Mouse (Mus musculus) hindbrain, embryonic 13.5 days (tissue): ENCODE data around the gene Ice2. TPM values are rescaled to one million over a fixed set of nuclear protein-coding genes. Genes with fewer than 3 reads are reported as not detected.

Source experiments
- ATAC-seq: fragments of 200-750 bp; cut with Nextera tagmentation; 2 replicates; pipeline ENCODE4 v1.8.0; 2017; ENCODE audit warnings: moderate TSS enrichment; ENCODE audit not compliant: low FRiP score
- H3K27ac ChIP-seq: fragments of 300-500 bp; sonication (generic); 2 replicates; pipeline ENCODE4 v1.5.1; 2015; ENCODE audit warnings: inconsistent platforms, mild to moderate bottlenecking, moderate library complexity
- H3K27me3 ChIP-seq: fragments of 300-500 bp; sonication (generic); 2 replicates; pipeline ENCODE4 v1.6.1; 2015; ENCODE audit warnings: mild to moderate bottlenecking, inconsistent platforms
- H3K36me3 ChIP-seq: fragments of 300-500 bp; sonication (generic); 2 replicates; pipeline ENCODE4 v1.6.1; 2015; ENCODE audit warnings: mild to moderate bottlenecking, inconsistent platforms
- H3K4me1 ChIP-seq: fragments of 300-500 bp; sonication (generic); replicated peaks from 2 replicates; pipeline ENCODE4 v1.6.1; 2015; ENCODE audit warnings: inconsistent platforms
- H3K4me2 ChIP-seq: fragments of 300-500 bp; sonication (generic); 2 replicates; pipeline ENCODE4 v1.6.1; 2015; ENCODE audit warnings: inconsistent platforms, mild to moderate bottlenecking, moderate library complexity
- H3K4me3 ChIP-seq: fragments of 300-500 bp; sonication (generic); 2 replicates; pipeline ENCODE4 v1.5.1; 2015; ENCODE audit warnings: mild to moderate bottlenecking, inconsistent platforms
- H3K9ac ChIP-seq: fragments of 300-500 bp; sonication (generic); 2 replicates; pipeline ENCODE4 v1.6.1; 2015; ENCODE audit warnings: mild to moderate bottlenecking, inconsistent platforms
- H3K9me3 ChIP-seq: fragments of 300-500 bp; sonication (generic); 2 replicates; pipeline ENCODE4 v1.6.1; 2016; ENCODE audit warnings: inconsistent platforms
- WGBS: fragments of 180-500 bp; shearing (Covaris S2); methylation state at CpG from one replicate; pipeline ENCODE4 v1.1.7; 2015; 5-methylcytosine and 5-hydroxymethylcytosine counted together
- polyA plus RNA-seq: library from polyadenylated mRNA; unstranded; fragments of >200 nt; fragmentation: Nextera tagmentation; extraction: Ambion mirVana; gene quantifications from 2 replicates; pipeline ENCODE4 v1.2.1, GENCODE M21; 2015

The Ice2 gene
- polyA plus RNA-seq, 1 experiment from 2014 or later: 12.5 TPM

DNA sequence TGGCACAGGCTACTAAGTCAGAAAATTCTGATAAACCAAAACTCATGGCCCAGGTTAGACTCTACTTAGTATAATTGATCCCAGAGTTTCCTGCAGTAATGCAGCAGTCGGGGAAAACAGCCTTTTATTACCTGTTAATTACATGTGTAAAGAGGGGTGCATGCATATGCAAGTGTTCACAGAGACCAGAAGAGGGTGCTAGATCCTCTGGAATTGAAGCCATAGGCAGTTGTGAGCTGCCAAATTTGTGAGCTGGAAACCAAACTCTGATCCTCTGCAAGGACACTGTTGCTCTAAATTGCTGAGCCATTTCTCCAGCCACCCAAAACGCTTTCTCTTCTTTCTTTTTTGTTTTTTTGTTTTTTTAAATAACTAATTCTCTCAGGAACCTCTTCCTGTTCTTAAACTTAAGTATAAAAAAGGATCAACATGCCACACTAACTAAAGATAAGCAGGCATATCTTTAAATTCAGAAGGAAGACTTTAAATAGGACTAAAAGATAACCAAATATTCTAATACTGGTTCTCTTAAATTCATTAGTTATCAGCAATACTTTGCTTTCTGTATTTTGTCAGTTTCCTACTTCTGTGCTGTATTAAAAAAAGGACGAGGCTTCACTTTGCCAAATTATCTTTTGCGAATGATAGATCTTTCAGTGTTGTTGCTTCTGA is 20.6 kb upstream of the Ice2 start:
- Histone ChIP-seq H3K27me3 (no peaks in the 10 kb centered on the region), H3K4me3 (no peak overlapping the region)
- ATAC-seq: no peak

DNA sequence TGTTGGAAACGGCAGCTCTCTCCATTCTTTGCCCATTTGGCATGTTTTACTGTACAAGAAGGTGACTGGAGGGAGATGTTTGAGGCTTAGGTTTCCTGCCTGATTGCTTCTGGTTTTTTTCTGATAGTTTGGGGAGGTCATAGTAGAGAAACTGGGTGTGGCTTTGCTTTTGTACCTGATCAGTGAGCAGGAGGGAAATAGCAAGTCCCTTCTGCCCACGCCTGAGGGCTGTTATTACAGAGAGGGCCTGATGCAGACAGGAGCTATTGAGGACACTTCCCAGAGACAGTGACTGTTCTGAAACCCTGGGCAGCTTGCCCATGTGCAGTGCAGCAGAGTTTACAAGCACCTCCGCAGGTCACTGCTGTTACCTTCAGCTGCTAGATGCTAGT is 20.1 kb upstream of the Ice2 start:
- 95% methylated on average over 3 of the region's 3 CpGs for WGBS
- peaks cover 4% of the 10 kb centered on the region; the same call in 1 of the 2 replicates for H3K4me1 ChIP-seq
- no peak for ATAC-seq

More for the DNA sequence above, 20.6 kb upstream of the Ice2 start:
- WGBS: 94% methylated on average over 4 of the region's 4 CpGs
- H3K9ac ChIP-seq: no peak overlapping the region
- H3K9me3 ChIP-seq: no peaks in the 10 kb centered on the region
- H3K4me1 ChIP-seq: peaks cover 8% of the 10 kb centered on the region; the same call in 1 of the 2 replicates
- no peak overlapping the region for H3K4me2 ChIP-seq
- H3K27ac ChIP-seq: no peak overlapping the region
- peaks cover 17% of the 10 kb centered on the region for H3K36me3 ChIP-seq

DNA sequence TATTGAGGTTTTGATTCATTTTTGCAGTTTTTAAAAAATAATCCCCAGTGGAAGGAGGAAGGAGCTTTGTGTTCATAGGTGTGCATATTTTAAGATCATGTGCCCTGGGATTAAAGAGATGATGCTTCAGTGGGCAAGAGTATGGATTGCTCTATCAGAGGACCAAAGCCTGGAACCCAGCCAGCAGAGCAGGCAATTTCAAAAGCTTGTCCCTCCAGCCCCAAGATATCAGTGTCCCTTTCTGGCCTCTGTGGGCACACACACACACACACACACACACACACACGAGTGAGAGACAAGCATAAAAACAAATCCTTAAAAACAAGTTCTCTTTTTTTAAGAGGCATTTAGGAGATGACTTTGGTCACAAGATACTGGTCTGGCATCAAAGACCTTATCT is 17.2 kb upstream of the Ice2 start:
- no peak for ATAC-seq
- Histone ChIP-seq H3K4me1 (no peaks in the 10 kb centered on the region), H3K9me3 (no peaks in the 10 kb centered on the region), H3K4me2 (no peak overlapping the region), H3K27ac (no peak overlapping the region), H3K27me3 (no peaks in the 10 kb centered on the region), H3K4me3 (no peak overlapping the region), H3K9ac (no peak overlapping the region), H3K36me3 (peaks cover 17% of the 10 kb centered on the region)
- 76% methylated on average over 1 of the region's 1 CpGs for WGBS

More for the DNA sequence above, 20.1 kb upstream of the Ice2 start:
- no peak overlapping the region for H3K4me3 ChIP-seq
- no peak overlapping the region for H3K9ac ChIP-seq
- H3K27ac ChIP-seq: no peak overlapping the region
- H3K27me3 ChIP-seq: no peaks in the 10 kb centered on the region
- H3K4me2 ChIP-seq: no peak overlapping the region
- no peaks in the 10 kb centered on the region for H3K9me3 ChIP-seq
- peaks cover 17% of the 10 kb centered on the region for H3K36me3 ChIP-seq

DNA sequence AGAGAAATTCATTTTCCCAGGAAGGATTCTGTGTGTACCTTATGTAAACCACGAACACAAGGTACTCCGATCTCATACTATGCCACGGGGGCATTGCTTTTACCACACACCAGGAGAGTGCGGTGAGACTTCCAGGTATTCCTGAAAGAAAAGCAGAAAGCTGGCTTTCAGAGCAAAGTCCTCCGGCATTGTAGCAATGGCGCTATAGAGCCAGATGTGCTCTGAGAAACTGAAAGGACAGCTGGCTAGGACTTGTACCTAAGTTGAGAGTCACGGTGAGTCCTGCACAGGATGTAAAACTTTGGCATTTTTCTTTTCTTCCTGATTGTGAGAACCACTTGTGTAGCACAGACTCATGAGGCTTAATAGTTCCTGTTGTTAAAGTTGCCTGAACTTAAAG is 16.0 kb upstream of the Ice2 start:
- Histone ChIP-seq H3K4me2 (no peak overlapping the region), H3K27me3 (no peaks in the 10 kb centered on the region), H3K27ac (no peak overlapping the region), H3K9ac (no peak overlapping the region), H3K4me3 (no peak overlapping the region), H3K9me3 (no peaks in the 10 kb centered on the region), H3K4me1 (no peaks in the 10 kb centered on the region), H3K36me3 (peaks cover 9% of the 10 kb centered on the region; the same call in 1 of the 2 replicates)
- 64% methylated on average over 7 of the region's 7 CpGs for WGBS
- no peak for ATAC-seq

- H3K36me3 ChIP-seq: no peaks in the 10 kb centered on the region
- no peak for ATAC-seq
- no peaks in the 10 kb centered on the region for H3K4me1 ChIP-seq
- no peak overlapping the region for H3K4me3 ChIP-seq
- H3K27ac ChIP-seq: no peak overlapping the region
- H3K27me3 ChIP-seq: no peaks in the 10 kb centered on the region
- no peak overlapping the region for H3K9ac ChIP-seq
- 93% methylated on average over 17 of the region's 17 CpGs for WGBS
- no peak overlapping the region for H3K4me2 ChIP-seq
- H3K9me3 ChIP-seq: peaks cover 4% of the 10 kb centered on the region; the same call in 1 of the 2 replicates
Measured at GRCm38 (mm10) chr9:69384475-69384874, 13.2 kb upstream of the Ice2 start.

DNA sequence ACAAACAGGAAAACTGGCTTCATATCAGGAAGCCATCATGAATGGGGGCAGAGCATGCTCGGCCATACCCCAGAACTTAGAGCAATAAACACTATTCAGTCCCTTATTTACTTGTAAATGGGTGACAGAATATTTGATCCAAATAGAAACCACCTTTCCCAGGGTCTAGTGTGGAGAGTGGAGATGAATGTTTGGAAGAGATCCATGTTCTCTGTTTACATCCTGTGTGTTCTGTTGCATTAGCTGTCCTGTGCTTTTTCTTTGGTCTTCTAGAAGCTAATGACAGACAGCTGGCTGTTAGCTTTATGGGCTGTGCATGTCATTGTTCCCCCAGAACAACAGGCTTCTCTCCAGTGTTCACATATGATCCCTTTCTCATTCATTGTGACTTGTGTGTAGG is 12.8 kb upstream of the Ice2 start:
- WGBS: 73% methylated on average over 1 of the region's 1 CpGs

DNA sequence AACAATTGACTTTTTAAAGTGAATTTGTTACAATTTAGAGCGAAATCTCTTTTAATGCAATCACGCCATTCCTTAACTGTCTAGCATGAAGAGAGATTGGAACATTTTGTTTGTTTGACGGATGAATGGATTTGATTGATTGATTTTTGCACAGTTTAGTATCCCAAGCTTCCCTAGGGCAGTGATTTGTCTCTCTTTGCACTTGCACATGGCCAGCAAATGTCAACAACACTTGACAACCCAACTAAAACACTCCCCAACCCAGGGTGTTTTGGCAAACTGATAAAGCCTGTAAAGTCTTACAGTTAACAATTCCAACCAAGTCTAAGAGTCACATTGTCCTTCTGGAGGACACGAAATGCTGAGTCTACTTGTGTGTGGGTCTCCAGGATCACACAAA is 10.4 kb upstream of the Ice2 start:
- H3K9ac ChIP-seq: no peak overlapping the region
- H3K4me3 ChIP-seq: no peak overlapping the region
- no peak for ATAC-seq
- H3K9me3 ChIP-seq: peaks cover 4% of the 10 kb centered on the region; the same call in 1 of the 2 replicates
- no peaks in the 10 kb centered on the region for H3K27me3 ChIP-seq
- 86% methylated on average over 4 of the region's 4 CpGs for WGBS
- H3K4me2 ChIP-seq: no peak overlapping the region
- no peaks in the 10 kb centered on the region for H3K36me3 ChIP-seq
- H3K4me1 ChIP-seq: no peaks in the 10 kb centered on the region
- H3K27ac ChIP-seq: no peak overlapping the region

More for the DNA sequence above, 12.8 kb upstream of the Ice2 start:
- no peak overlapping the region for H3K27ac ChIP-seq
- no peaks in the 10 kb centered on the region for H3K4me1 ChIP-seq
- H3K36me3 ChIP-seq: no peaks in the 10 kb centered on the region
- H3K4me2 ChIP-seq: no peak overlapping the region
- no peaks in the 10 kb centered on the region for H3K27me3 ChIP-seq
- peaks cover 4% of the 10 kb centered on the region; the same call in 1 of the 2 replicates for H3K9me3 ChIP-seq
- ATAC-seq: no peak
- H3K4me3 ChIP-seq: no peak overlapping the region
- no peak overlapping the region for H3K9ac ChIP-seq

DNA sequence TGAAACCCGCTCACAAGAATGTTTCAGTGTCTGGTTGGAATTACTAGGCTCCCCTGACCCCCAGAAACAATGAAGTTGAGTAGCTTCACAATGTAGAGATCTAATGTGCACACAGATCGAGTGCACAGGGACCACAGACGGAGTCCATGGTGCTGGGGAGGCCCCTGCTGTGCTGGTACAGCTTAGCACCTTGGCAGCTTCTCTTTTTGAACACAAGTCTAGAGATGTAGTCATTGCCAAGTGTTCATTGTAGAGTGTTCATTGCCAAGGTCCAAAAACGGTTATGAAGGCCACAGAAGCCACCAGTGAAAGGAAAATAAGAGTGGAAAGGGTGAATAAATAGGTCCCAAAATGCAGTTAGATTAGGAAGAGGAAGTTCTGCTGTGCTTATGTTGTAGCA is 7.1 kb upstream of the Ice2 start:
- H3K9ac ChIP-seq: no peak overlapping the region
- no peak overlapping the region for H3K27ac ChIP-seq

DNA sequence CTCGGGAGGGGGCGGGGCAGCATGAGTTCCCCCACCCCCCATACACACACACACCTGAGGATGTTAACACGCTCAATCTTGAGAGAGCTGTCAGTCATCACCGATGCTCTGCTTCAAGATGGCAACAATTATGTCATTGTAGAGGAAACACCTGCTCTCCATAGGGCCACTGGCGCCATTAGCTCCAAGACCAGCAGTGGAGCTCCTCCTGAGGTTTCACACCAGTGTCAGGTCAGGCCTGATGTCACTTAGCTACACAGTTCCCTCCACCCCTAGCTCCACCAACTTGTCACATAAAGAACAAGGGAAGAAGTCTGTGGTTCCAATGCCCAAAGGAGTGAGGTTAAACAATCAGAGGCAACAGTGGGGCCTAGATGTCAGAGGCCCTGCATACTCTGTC is 3.5 kb upstream of the Ice2 start:
- no peak overlapping the region for H3K9ac ChIP-seq
- ATAC-seq: no peak
- H3K36me3 ChIP-seq: no peaks in the 10 kb centered on the region
- no peaks in the 10 kb centered on the region for H3K9me3 ChIP-seq
- 94% methylated on average over 5 of the region's 5 CpGs for WGBS
- H3K27me3 ChIP-seq: no peaks in the 10 kb centered on the region
- H3K27ac ChIP-seq: no peak overlapping the region
- H3K4me2 ChIP-seq: no peak overlapping the region
- no peak overlapping the region for H3K4me3 ChIP-seq
- peaks cover 11% of the 10 kb centered on the region for H3K4me1 ChIP-seq

More for the DNA sequence above, 7.1 kb upstream of the Ice2 start:
- no peak overlapping the region for H3K4me3 ChIP-seq
- H3K36me3 ChIP-seq: no peaks in the 10 kb centered on the region
- H3K27me3 ChIP-seq: no peaks in the 10 kb centered on the region
- no peak for ATAC-seq
- no peak overlapping the region for H3K4me2 ChIP-seq
- H3K9me3 ChIP-seq: peaks cover 4% of the 10 kb centered on the region; the same call in 1 of the 2 replicates
- WGBS: 77% methylated on average over 4 of the region's 4 CpGs
- H3K4me1 ChIP-seq: no peaks in the 10 kb centered on the region

- Histone ChIP-seq H3K4me1 (peaks cover 11% of the 10 kb centered on the region), H3K9me3 (no peaks in the 10 kb centered on the region), H3K36me3 (peaks cover 3% of the 10 kb centered on the region; the same call in 1 of the 2 replicates), H3K27ac (peak overlapping the region; percentile 93), H3K4me3 (peak overlapping the region; percentile 74), H3K27me3 (no peaks in the 10 kb centered on the region), H3K4me2 (peak overlapping the region; percentile 88), H3K9ac (peak overlapping the region; percentile 88)
- ATAC-seq: peak; percentile 64
- 62% methylated on average over 2 of the region's 2 CpGs for WGBS
Measured at GRCm38 (mm10) chr9:69397432-69397759, 310 bp upstream of the Ice2 start.

DNA sequence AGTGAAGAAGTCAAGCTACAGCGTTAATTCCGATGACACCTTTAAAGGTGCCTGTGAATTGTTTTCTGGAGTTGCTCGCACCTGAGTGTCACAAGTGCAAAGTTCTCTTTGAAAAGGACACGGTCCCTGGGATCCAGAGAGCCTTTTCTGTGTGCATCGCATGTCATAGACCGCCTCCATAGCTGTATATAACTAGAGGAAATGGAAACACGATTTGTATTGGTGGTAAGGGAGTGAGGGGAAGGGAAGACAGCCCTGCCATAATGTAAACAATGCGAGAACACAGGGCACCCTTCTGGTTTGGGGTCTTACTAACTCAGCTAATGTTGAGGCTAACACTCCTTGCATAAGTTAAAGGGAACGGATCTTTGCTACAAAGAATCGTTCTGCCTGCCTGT is 746 bp downstream of the Ice2 start:
- Histone ChIP-seq H3K4me3 (peak overlapping the region; percentile 74), H3K27me3 (no peaks in the 10 kb centered on the region), H3K36me3 (peaks cover 3% of the 10 kb centered on the region; the same call in 1 of the 2 replicates), H3K4me2 (peak overlapping the region; percentile 88), H3K4me1 (peaks cover 11% of the 10 kb centered on the region), H3K9ac (peak overlapping the region; percentile 88), H3K9me3 (no peaks in the 10 kb centered on the region), H3K27ac (peak overlapping the region; percentile 93)
- ATAC-seq: no peak
- WGBS: 20% methylated on average over 10 of the region's 10 CpGs

DNA sequence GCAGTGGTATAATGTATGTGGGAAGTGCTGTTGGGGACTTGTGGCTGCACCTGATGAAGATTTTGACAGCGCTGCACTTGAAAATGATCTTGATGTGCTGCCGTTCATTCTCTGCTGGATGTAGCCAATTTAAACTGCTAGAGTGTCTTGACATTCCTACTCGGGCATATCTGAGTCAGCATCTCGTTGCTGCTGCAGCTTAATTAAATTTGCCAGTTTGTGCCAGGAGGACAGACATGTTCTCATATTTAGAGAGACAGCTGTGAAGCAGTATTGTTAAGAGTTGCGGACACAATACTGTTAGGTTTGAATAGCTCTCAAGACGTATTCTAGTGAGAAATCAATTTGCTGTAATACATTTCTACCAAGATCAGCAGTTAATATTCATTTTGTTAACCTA is 7.0 kb downstream of the Ice2 start:
- 72% methylated on average over 6 of the region's 6 CpGs for WGBS
- Histone ChIP-seq H3K9me3 (no peaks in the 10 kb centered on the region), H3K9ac (no peak overlapping the region), H3K4me2 (no peak overlapping the region), H3K36me3 (peaks cover 5% of the 10 kb centered on the region), H3K4me1 (no peaks in the 10 kb centered on the region), H3K27ac (no peak overlapping the region), H3K4me3 (no peak overlapping the region), H3K27me3 (no peaks in the 10 kb centered on the region)
- ATAC-seq: no peak

- 91% methylated on average over 1 of the region's 1 CpGs for WGBS
- ATAC-seq: no peak
- H3K4me3 ChIP-seq: no peak overlapping the region
- no peak overlapping the region for H3K4me2 ChIP-seq
- H3K27me3 ChIP-seq: no peaks in the 10 kb centered on the region
- peaks cover 43% of the 10 kb centered on the region for H3K36me3 ChIP-seq
- no peak overlapping the region for H3K9ac ChIP-seq
- no peak overlapping the region for H3K27ac ChIP-seq
- H3K9me3 ChIP-seq: no peaks in the 10 kb centered on the region
- no peaks in the 10 kb centered on the region for H3K4me1 ChIP-seq
Measured at GRCm38 (mm10) chr9:69419476-69419875, 21.8 kb downstream of the Ice2 start.
